Mouse (Mus musculus) retina, postnatal 7 days (tissue): ENCODE measurements around the gene Iffo1.

Source experiments
- DNase-seq: peaks from one replicate; pipeline ENCODE4 v3.0.0-alpha.2; 2012; ENCODE audit warnings: low read depth, low spot score

Iffo1 gene

GRCm38 (mm10) chr6:125145001-125145400, at the start of gene Iffo1:
TSS of gene Iffo1 (plus strand) at chr6:125145241.
- peak; percentile 86 for DNase-seq

- peak; percentile 75 for DNase-seq
Measured at GRCm38 (mm10) chr6:125095391-125096278, 49.4 kb upstream of the Iffo1 start, which contains the start of gene Chd4. TSS of gene Chd4 (plus strand) at chr6:125095981.

- DNase-seq, result no peak
Measured at GRCm38 (mm10) chr6:125096279-125096596, 48.8 kb upstream of the Iffo1 start.

GRCm38 (mm10) chr6:125096597-125097345, 48.3 kb upstream of the Iffo1 start:
- DNase-seq, result peak; percentile 49

GRCm38 (mm10) chr6:125097346-125097689, 47.7 kb upstream of the Iffo1 start:
- no peak for DNase-seq

GRCm38 (mm10) chr6:125097951-125098350, 47.1 kb upstream of the Iffo1 start:
- DNase-seq, result no peak

- DNase-seq, result no peak
Measured at GRCm38 (mm10) chr6:125098513-125098912, 46.5 kb upstream of the Iffo1 start.

- peak; percentile 41 for DNase-seq
Measured at GRCm38 (mm10) chr6:125099421-125099971, 45.5 kb upstream of the Iffo1 start.

- no peak for DNase-seq
Measured at GRCm38 (mm10) chr6:125101444-125101843, 43.6 kb upstream of the Iffo1 start.

GRCm38 (mm10) chr6:125104223-125104622, 40.8 kb upstream of the Iffo1 start:
- DNase-seq, result no peak

- DNase-seq, result no peak
Measured at GRCm38 (mm10) chr6:125107705-125108104, 37.3 kb upstream of the Iffo1 start.

GRCm38 (mm10) chr6:125109371-125109770, 35.7 kb upstream of the Iffo1 start:
- DNase-seq, result no peak

- DNase-seq, result peak; percentile 30
Measured at GRCm38 (mm10) chr6:125110927-125111326, 34.1 kb upstream of the Iffo1 start.

GRCm38 (mm10) chr6:125112553-125112952, 32.5 kb upstream of the Iffo1 start:
- DNase-seq, result no peak

GRCm38 (mm10) chr6:125119387-125119786, 25.7 kb upstream of the Iffo1 start:
- no peak for DNase-seq

- DNase-seq, result no peak
Measured at GRCm38 (mm10) chr6:125128724-125129123, 16.3 kb upstream of the Iffo1 start.

- no peak for DNase-seq
Measured at GRCm38 (mm10) chr6:125129710-125130402, 15.2 kb upstream of the Iffo1 start.

- peak; percentile 91 for DNase-seq
Measured at GRCm38 (mm10) chr6:125131302-125132156, 13.5 kb upstream of the Iffo1 start, which contains the start of gene Nop2. TSS of gene Nop2 (plus strand) at chr6:125131909.

GRCm38 (mm10) chr6:125132470-125132869, 12.6 kb upstream of the Iffo1 start:
- no peak for DNase-seq

- no peak for DNase-seq
Measured at GRCm38 (mm10) chr6:125137002-125137671, 7.9 kb upstream of the Iffo1 start.
